Mouse (Mus musculus) forebrain, embryonic 10.5 days (tissue): Measurements from ENCODE around the gene Olah. TPM values are rescaled to one million over a fixed set of nuclear protein-coding genes. Genes with fewer than 3 reads are reported as not detected.

Experiments
- DNase-seq: peaks from one replicate; pipeline ENCODE4 v3.0.0-alpha.2; 2017; ENCODE audit warnings: low spot score; ENCODE audit errors: extremely low spot score
- H3K27ac ChIP-seq: fragments of 300-500 bp; sonication (generic); 2 replicates; pipeline ENCODE4 v1.5.1; 2016; ENCODE audit warnings: mild to moderate bottlenecking
- H3K27me3 ChIP-seq: fragments of 300-500 bp; sonication (generic); 2 replicates; pipeline ENCODE4 v1.6.1; 2016; ENCODE audit warnings: mild to moderate bottlenecking; ENCODE audit not compliant: poor library complexity, severe bottlenecking
- H3K36me3 ChIP-seq: fragments of 300-500 bp; sonication (generic); replicated peaks from 2 replicates; pipeline ENCODE4 v1.6.1; 2016; ENCODE audit warnings: mild to moderate bottlenecking, moderate library complexity
- H3K4me1 ChIP-seq: fragments of 300-500 bp; sonication (generic); 2 replicates; pipeline ENCODE4 v1.6.1; 2016
- H3K4me3 ChIP-seq: fragments of 300-500 bp; sonication (generic); 2 replicates; pipeline ENCODE4 v1.5.1; 2016; ENCODE audit warnings: mild to moderate bottlenecking, moderate library complexity
- H3K9me3 ChIP-seq: fragments of 300-500 bp; sonication (generic); 2 replicates; pipeline ENCODE4 v1.6.1; 2016; ENCODE audit warnings: mild to moderate bottlenecking, moderate library complexity
- WGBS: fragments of 180-500 bp; shearing (Covaris S2); methylation state at CpG from one replicate; pipeline ENCODE4 v1.1.7; 2016; 5-methylcytosine and 5-hydroxymethylcytosine counted together
- polyA plus RNA-seq: library from polyadenylated mRNA; unstranded; fragments of >200 nt; fragmentation: Nextera tagmentation; extraction: Ambion mirVana; gene quantifications from 2 replicates; pipeline ENCODE4 v1.2.1, GENCODE M21; 2016

Olah gene
- polyA plus RNA-seq, 1 experiment from 2014 or later, result not detected

- H3K27ac ChIP-seq, result no peak overlapping the region
- no peak overlapping the region for H3K4me3 ChIP-seq
- 86% methylated on average over 7 of the region's 7 CpGs for WGBS
- no peaks in the 10 kb centered on the region for H3K36me3 ChIP-seq
- DNase-seq, result no peak
- no peaks in the 10 kb centered on the region for H3K9me3 ChIP-seq
- H3K4me1 ChIP-seq, result no peaks in the 10 kb centered on the region
- no peaks in the 10 kb centered on the region for H3K27me3 ChIP-seq
Measured at GRCm38 (mm10) chr2:3407756-3408155, 10.7 kb upstream of the Olah start.

GRCm38 (mm10) chr2:3405981-3406380, 9.0 kb upstream of the Olah start:
- Histone ChIP-seq H3K4me1 (no peaks in the 10 kb centered on the region), H3K4me3 (no peak overlapping the region), H3K27me3 (no peaks in the 10 kb centered on the region), H3K9me3 (no peaks in the 10 kb centered on the region), H3K27ac (no peak overlapping the region), H3K36me3 (no peaks in the 10 kb centered on the region)
- no peak for DNase-seq
- WGBS, result 90% methylated on average over 4 of the region's 4 CpGs

- Histone ChIP-seq H3K27ac (no peak overlapping the region), H3K4me3 (no peak overlapping the region), H3K9me3 (no peaks in the 10 kb centered on the region), H3K36me3 (no peaks in the 10 kb centered on the region), H3K4me1 (no peaks in the 10 kb centered on the region), H3K27me3 (no peaks in the 10 kb centered on the region)
- WGBS, result 77% methylated on average over 2 of the region's 2 CpGs
- DNase-seq, result no peak
Measured at GRCm38 (mm10) chr2:3391945-3392344, 5.1 kb downstream of the Olah start.

GRCm38 (mm10) chr2:3387105-3387860, 9.7 kb downstream of the Olah start:
- H3K27ac ChIP-seq, result no peak overlapping the region

GRCm38 (mm10) chr2:3365127-3365526, 31.9 kb downstream of the Olah start:
- WGBS, result 51% methylated on average over 4 of the region's 4 CpGs
- Histone ChIP-seq H3K4me3 (no peak overlapping the region), H3K36me3 (no peaks in the 10 kb centered on the region), H3K27me3 (no peaks in the 10 kb centered on the region), H3K27ac (no peak overlapping the region), H3K4me1 (peaks cover 8% of the 10 kb centered on the region), H3K9me3 (no peaks in the 10 kb centered on the region)
- DNase-seq, result no peak

More at GRCm38 (mm10) chr2:3387105-3387860, 9.7 kb downstream of the Olah start:
- 85% methylated on average over 6 of the region's 6 CpGs for WGBS
- Histone ChIP-seq H3K9me3 (no peaks in the 10 kb centered on the region), H3K36me3 (no peaks in the 10 kb centered on the region), H3K4me3 (no peak overlapping the region), H3K27me3 (no peaks in the 10 kb centered on the region), H3K4me1 (no peaks in the 10 kb centered on the region)
- no peak for DNase-seq

GRCm38 (mm10) chr2:3361067-3361466, 35.9 kb downstream of the Olah start:
- peaks cover 8% of the 10 kb centered on the region for H3K4me1 ChIP-seq
- no peaks in the 10 kb centered on the region for H3K27me3 ChIP-seq
- 87% methylated on average over 3 of the region's 3 CpGs for WGBS
- H3K27ac ChIP-seq, result no peak overlapping the region
- no peaks in the 10 kb centered on the region for H3K9me3 ChIP-seq
- DNase-seq, result no peak
- H3K4me3 ChIP-seq, result no peak overlapping the region
- no peaks in the 10 kb centered on the region for H3K36me3 ChIP-seq

GRCm38 (mm10) chr2:3357887-3358286, 39.1 kb downstream of the Olah start:
- no peaks in the 10 kb centered on the region for H3K36me3 ChIP-seq
- DNase-seq, result no peak
- H3K4me3 ChIP-seq, result no peak overlapping the region
- H3K4me1 ChIP-seq, result no peaks in the 10 kb centered on the region
- WGBS, result 81% methylated on average over 3 of the region's 3 CpGs
- no peaks in the 10 kb centered on the region for H3K9me3 ChIP-seq
- no peaks in the 10 kb centered on the region for H3K27me3 ChIP-seq
- no peak overlapping the region for H3K27ac ChIP-seq

- H3K4me3 ChIP-seq, result no peak overlapping the region
- H3K4me1 ChIP-seq, result no peaks in the 10 kb centered on the region
- H3K27ac ChIP-seq, result no peak overlapping the region
- DNase-seq, result no peak
- 88% methylated on average over 3 of the region's 3 CpGs for WGBS
- no peaks in the 10 kb centered on the region for H3K36me3 ChIP-seq
- H3K9me3 ChIP-seq, result no peaks in the 10 kb centered on the region
- H3K27me3 ChIP-seq, result no peaks in the 10 kb centered on the region
Measured at GRCm38 (mm10) chr2:3356311-3356710, 40.7 kb downstream of the Olah start.

- Histone ChIP-seq H3K4me3 (no peak overlapping the region), H3K36me3 (no peaks in the 10 kb centered on the region), H3K27ac (no peak overlapping the region), H3K4me1 (no peaks in the 10 kb centered on the region), H3K27me3 (no peaks in the 10 kb centered on the region), H3K9me3 (no peaks in the 10 kb centered on the region)
- WGBS, result 86% methylated on average over 8 of the region's 8 CpGs
- DNase-seq, result no peak
Measured at GRCm38 (mm10) chr2:3355793-3356192, 41.2 kb downstream of the Olah start.

GRCm38 (mm10) chr2:3353160-3353559, 43.9 kb downstream of the Olah start:
- no peaks in the 10 kb centered on the region for H3K9me3 ChIP-seq
- no peak overlapping the region for H3K27ac ChIP-seq
- no peak overlapping the region for H3K4me3 ChIP-seq
- no peaks in the 10 kb centered on the region for H3K36me3 ChIP-seq
- no peak for DNase-seq
- H3K4me1 ChIP-seq, result no peaks in the 10 kb centered on the region
- no peaks in the 10 kb centered on the region for H3K27me3 ChIP-seq

GRCm38 (mm10) chr2:3348919-3349318, 48.1 kb downstream of the Olah start:
- DNase-seq, result no peak
- no peaks in the 10 kb centered on the region for H3K36me3 ChIP-seq
- H3K27ac ChIP-seq, result no peak overlapping the region
- no peaks in the 10 kb centered on the region for H3K27me3 ChIP-seq
- H3K9me3 ChIP-seq, result no peaks in the 10 kb centered on the region
- no peaks in the 10 kb centered on the region for H3K4me1 ChIP-seq
- 25% methylated on average over 3 of the region's 3 CpGs for WGBS
- no peak overlapping the region for H3K4me3 ChIP-seq

- no peak for DNase-seq
- WGBS, result 84% methylated on average over 4 of the region's 4 CpGs
- Histone ChIP-seq H3K36me3 (no peaks in the 10 kb centered on the region), H3K4me1 (no peaks in the 10 kb centered on the region), H3K9me3 (no peaks in the 10 kb centered on the region), H3K4me3 (no peak overlapping the region), H3K27ac (no peak overlapping the region), H3K27me3 (no peaks in the 10 kb centered on the region)
Measured at GRCm38 (mm10) chr2:3348422-3348821, 48.6 kb downstream of the Olah start.

- H3K27ac ChIP-seq, result no peak within 1 kb of the TSS
- H3K36me3 ChIP-seq, result no peaks in the 10 kb centered on the region
- no peaks in the 10 kb centered on the region for H3K9me3 ChIP-seq
- H3K27me3 ChIP-seq, result peaks cover 26% of the 10 kb centered on the region
- peak within 1 kb of the TSS; percentile 46 for H3K4me3 ChIP-seq
- 5% methylated on average over 20 of the region's 20 CpGs for WGBS
- peak; percentile 55 for DNase-seq
- peaks cover 25% of the 10 kb centered on the region for H3K4me1 ChIP-seq
Measured at GRCm38 (mm10) chr2:3335611-3336301, 61.3 kb downstream of the Olah start, which contains the start of gene Acbd7. Gene Acbd7, plus strand, starts transcription at chr2:3336168.
